ENCODE assay signal across 11 mouse cellular contexts in the genomic region with DNA sequence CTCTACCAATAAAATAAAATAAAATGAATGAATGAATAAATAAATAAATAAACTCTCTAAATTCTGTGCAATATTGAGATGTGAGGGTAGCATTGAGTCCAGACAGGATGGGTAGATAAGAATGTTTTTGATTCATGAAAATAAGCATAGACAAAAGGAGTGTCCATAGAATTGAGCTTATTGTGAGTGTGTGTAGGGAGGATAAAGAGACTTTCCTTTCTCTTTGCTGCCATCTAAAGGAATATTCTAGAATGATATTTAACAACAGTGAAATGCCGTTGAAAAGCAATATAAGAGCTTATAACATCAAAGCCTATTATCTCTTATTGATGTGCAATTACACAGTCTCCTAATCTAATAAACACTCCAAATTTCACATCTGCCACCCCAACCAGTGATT. TPM values are rescaled to one million over a fixed set of nuclear protein-coding genes. Genes with fewer than 3 reads are reported as not detected.
DNase-seq lines count a peak whose midpoint lies in the region; ATAC-seq and TF ChIP-seq lines count a peak whose summit lies in the region.
"Had no signal": no experiment of that assay in that cellular context is flagged by ENCODE, and none has a peak within 500 bp of the region (broad histone marks: within the 10 kb centered on the region; RNA-seq: fewer than 3 reads in every experiment).

No protein-coding gene starts in this region.

- H3K4me3 ChIP-seq in gastrocnemius, adult 2 months = no peak overlapping the region
- H3K4me3 ChIP-seq: embryonic facial prominence, embryonic 12.5 days; heart, embryonic 13.5 days had no signal

- DNase-seq in gastrocnemius, adult 2 months = no peak
- DNase-seq in gastrocnemius, postnatal 14 days = no peak
- peak; percentile 51 for DNase-seq in 3T3-L1 (ENCODE audit: low read depth, low spot score)
- DNase-seq in brain, embryonic 18.5 days (ENCODE audit: low read depth, low spot score) = peak; percentile 36
- DNase-seq in right cerebral cortex, postnatal 25 days = no peak
- DNase-seq in heart, postnatal 36 days = no peak
- DNase-seq: lung, postnatal 14 days had no signal

- peak; percentile 38 for ATAC-seq in megakaryocyte progenitor cell, adult 5-6 weeks (replicated peaks; ENCODE audit: poor library complexity)
- ATAC-seq in activated CD4-positive, CD25-positive, alpha-beta regulatory T cell, adult 4 months = no peak

- H3K27ac ChIP-seq in gastrocnemius, adult 2 months = no peak overlapping the region
- H3K27ac ChIP-seq: embryonic facial prominence, embryonic 12.5 days; heart, embryonic 13.5 days had no signal

- peak; percentile 8; the same call in 1 of the 2 replicates for TF ChIP-seq CTCF in gastrocnemius, adult 2 months (IDR thresholded peaks at IDR 0.05)

- intact Hi-C loops in gastrocnemius, adult 2 months (cut with DNase I) = no loop called here
- intact Hi-C loops in gastrocnemius, postnatal 14 days (cut with DNase I; ENCODE audit: low total_unique reads) = no loop called here
- intact Hi-C loops in heart, postnatal 36 days (cut with DNase I) = loop anchor here (5.0 kb wide), 1 partner anchor 119 kb away; no protein-coding TSS in a partner anchor

RNA-seq across cellular contexts. Expression of a gene that starts 45.2 kb away (rescaled TPM):
- 1 to 10 TPM; 5.4 TPM for total RNA-seq in gastrocnemius, adult 2 months (2021)
- 1 to 10 TPM; 4.6 TPM for total RNA-seq in gastrocnemius, postnatal 14 days (2021)
- 41.0 and 42.5 TPM in 2 replicates for total RNA-seq in megakaryocyte progenitor cell, adult 5-6 weeks (2015)
- 54.5 and 63.1 TPM in 2 replicates for total RNA-seq in megakaryocyte progenitor cell, adult 5-6 weeks (2017)
- 10 to 100 TPM; 13.9 to 15.0 TPM for polyA plus RNA-seq in activated CD4-positive, CD25-positive, alpha-beta regulatory T cell, adult 4 months (2017; shearing (Covaris generic))
- 1 to 10 TPM; 4.1 to 4.2 TPM for total RNA-seq in heart, postnatal 36 days (2021)

Comparison
In these comparisons a context has a peak if more than half of its experiments do, and no peak if none do; other contexts are left out.
1. DNase-seq: peak in 3T3-L1 (single experiment) and brain, embryonic 18.5 days (single experiment); none in gastrocnemius, adult 2 months (single experiment), gastrocnemius, postnatal 14 days (single experiment), right cerebral cortex, postnatal 25 days (single experiment) and heart, postnatal 36 days (0 of 2).
2. RNA of a gene that starts 45.2 kb away (total RNA-seq): 41.0 to 63.1 TPM in megakaryocyte progenitor cell, adult 5-6 weeks; 5.4 TPM in gastrocnemius, adult 2 months, 4.6 TPM in gastrocnemius, postnatal 14 days and 4.1 to 4.2 TPM in heart, postnatal 36 days; every median in the first group is over 4 times any median in the second.